Mouse (Mus musculus) bone marrow, adult 2 months (tissue): ENCODE measurements around the gene Lrrc7.

Experiments
- CTCF ChIP-seq: fragments of 200-500 bp; IDR thresholded peaks from 2 replicates; pipeline ENCODE4 v1.5.1; 2011; ENCODE audit warnings: low read length, control low read depth; ENCODE audit not compliant: control insufficient read depth, insufficient read depth
- POLR2A ChIP-seq: fragments of 200-500 bp; IDR thresholded peaks from 2 replicates; pipeline ENCODE4 v1.6.1; 2011; ENCODE audit warnings: low read depth, mild to moderate bottlenecking, control low read depth, low read length, borderline replicate concordance; ENCODE audit not compliant: control insufficient read depth

DNA sequence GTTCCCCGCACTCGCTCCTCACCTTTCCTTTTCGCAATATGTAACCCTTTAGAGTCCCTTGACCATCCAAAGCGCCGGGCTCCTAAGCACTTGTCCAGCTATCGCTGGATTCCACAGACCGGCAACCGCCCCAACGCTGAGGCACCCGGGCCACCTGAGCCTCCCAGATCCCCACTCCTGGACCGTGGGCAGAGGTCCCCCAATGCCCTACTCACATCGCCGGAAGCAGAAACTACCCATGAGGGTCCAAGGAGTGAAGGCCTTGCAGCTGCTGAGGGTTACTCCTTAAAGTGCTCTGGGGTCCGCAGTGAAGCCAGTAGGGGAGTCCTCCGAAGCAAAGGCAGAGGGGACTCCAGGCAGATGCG is 1.1 kb downstream of the Lrrc7 start:
- TF ChIP-seq CTCF, result no peak
- TF ChIP-seq POLR2A, result no peak
